Mouse (Mus musculus): ENCODE results near the gene Ticrr. TPM values are rescaled to one million over a fixed set of nuclear protein-coding genes. Genes with fewer than 3 reads are reported as not detected.
A peak's percentile ranks its signal among the peaks of the same experiment; 100 is the strongest.

Gene Ticrr
- polyA plus RNA-seq, 1 experiment from 2014 or later: 0.87 TPM

DNA sequence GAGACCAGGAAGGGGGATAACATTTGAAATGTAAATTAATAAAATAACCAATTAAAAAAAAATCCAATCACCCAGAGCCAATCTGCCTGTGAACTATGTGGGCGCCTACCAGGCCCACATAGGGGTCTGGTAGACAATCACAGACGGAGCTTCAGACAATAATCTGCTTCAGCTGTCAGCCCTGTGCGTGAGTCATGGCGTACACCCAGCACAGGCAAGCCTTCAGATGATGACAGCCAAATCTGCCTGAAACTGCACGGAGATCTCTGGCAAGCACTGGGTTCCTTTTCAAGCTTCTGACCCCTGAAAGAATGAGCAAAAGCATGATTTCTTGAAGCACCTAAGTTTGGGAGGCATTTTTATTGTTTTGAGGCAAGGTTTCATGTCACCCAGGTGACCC lies 33.8 kb upstream of the Ticrr start:
- 79% methylated on average over 5 of the region's 5 CpGs for WGBS
- H3K36me3 ChIP-seq (ENCODE audit: control insufficient read depth, insufficient read depth, low read length): no peaks in the 10 kb centered on the region
- no peak overlapping the region for H3K4me3 ChIP-seq (ENCODE audit: low read depth, low read length)
- H3K9me3 ChIP-seq (replicated peaks; ENCODE audit: control insufficient read depth, low read length, poor library complexity, severe bottlenecking): no peaks in the 10 kb centered on the region
- no peak overlapping the region for H3K27ac ChIP-seq (ENCODE audit: low read length)
- no peaks in the 10 kb centered on the region for H3K27me3 ChIP-seq (ENCODE audit: control insufficient read depth, insufficient read depth, low read depth, low read length)
- ATAC-seq: no peak
- no peaks in the 10 kb centered on the region for H3K4me1 ChIP-seq (ENCODE audit: control insufficient read depth, insufficient read depth, low read length)
- H3K9ac ChIP-seq (ENCODE audit: low read depth, low read length): no peak overlapping the region
- H3K4me2 ChIP-seq (ENCODE audit: low read length): no peak overlapping the region

GRCm38 (mm10) chr7:79628271-79628913 lies 31.6 kb upstream of the Ticrr start:
- H3K9me3 ChIP-seq (replicated peaks; ENCODE audit: control insufficient read depth, low read length, poor library complexity, severe bottlenecking): no peaks in the 10 kb centered on the region
- H3K27ac ChIP-seq (ENCODE audit: low read length): no peak overlapping the region
- H3K36me3 ChIP-seq (ENCODE audit: control insufficient read depth, insufficient read depth, low read length): no peaks in the 10 kb centered on the region
- H3K27me3 ChIP-seq (ENCODE audit: control insufficient read depth, insufficient read depth, low read depth, low read length): no peaks in the 10 kb centered on the region
- no peak overlapping the region for H3K9ac ChIP-seq (ENCODE audit: low read depth, low read length)
- no peak overlapping the region for H3K4me3 ChIP-seq (ENCODE audit: low read depth, low read length)
- no peaks in the 10 kb centered on the region for H3K4me1 ChIP-seq (ENCODE audit: control insufficient read depth, insufficient read depth, low read length)
- no peak overlapping the region for H3K4me2 ChIP-seq (ENCODE audit: low read length)
- no peak for ATAC-seq
- WGBS: 67% methylated on average over 4 of the region's 4 CpGs

- 28% methylated on average over 13 of the region's 13 CpGs for WGBS
- Histone ChIP-seq H3K9me3 (replicated peaks; ENCODE audit: control insufficient read depth, low read length, poor library complexity, severe bottlenecking) (no peaks in the 10 kb centered on the region), H3K4me3 (ENCODE audit: low read depth, low read length) (no peak overlapping the region), H3K27ac (ENCODE audit: low read length) (no peak overlapping the region), H3K36me3 (ENCODE audit: control insufficient read depth, insufficient read depth, low read length) (no peaks in the 10 kb centered on the region), H3K4me2 (ENCODE audit: low read length) (no peak overlapping the region), H3K27me3 (ENCODE audit: control insufficient read depth, insufficient read depth, low read depth, low read length) (no peaks in the 10 kb centered on the region), H3K9ac (ENCODE audit: low read depth, low read length) (no peak overlapping the region), H3K4me1 (ENCODE audit: control insufficient read depth, insufficient read depth, low read length) (no peaks in the 10 kb centered on the region)
- no peak for ATAC-seq
Measured at GRCm38 (mm10) chr7:79631773-79632348, 28.1 kb upstream of the Ticrr start.

- Histone ChIP-seq H3K36me3 (ENCODE audit: control insufficient read depth, insufficient read depth, low read length) (no peaks in the 10 kb centered on the region), H3K9me3 (replicated peaks; ENCODE audit: control insufficient read depth, low read length, poor library complexity, severe bottlenecking) (no peaks in the 10 kb centered on the region), H3K4me2 (ENCODE audit: low read length) (no peak overlapping the region), H3K27ac (ENCODE audit: low read length) (no peak overlapping the region), H3K27me3 (ENCODE audit: control insufficient read depth, insufficient read depth, low read depth, low read length) (no peaks in the 10 kb centered on the region), H3K9ac (ENCODE audit: low read depth, low read length) (no peak overlapping the region), H3K4me3 (ENCODE audit: low read depth, low read length) (no peak overlapping the region), H3K4me1 (ENCODE audit: control insufficient read depth, insufficient read depth, low read length) (no peaks in the 10 kb centered on the region)
- WGBS: 92% methylated on average over 3 of the region's 3 CpGs
- no peak for ATAC-seq
Measured at GRCm38 (mm10) chr7:79647233-79647632, 12.8 kb upstream of the Ticrr start.

GRCm38 (mm10) chr7:79649005-79649404 lies 11.0 kb upstream of the Ticrr start:
- Histone ChIP-seq H3K4me1 (ENCODE audit: control insufficient read depth, insufficient read depth, low read length) (no peaks in the 10 kb centered on the region), H3K9me3 (replicated peaks; ENCODE audit: control insufficient read depth, low read length, poor library complexity, severe bottlenecking) (no peaks in the 10 kb centered on the region), H3K27ac (ENCODE audit: low read length) (no peak overlapping the region), H3K4me3 (ENCODE audit: low read depth, low read length) (no peak overlapping the region), H3K27me3 (ENCODE audit: control insufficient read depth, insufficient read depth, low read depth, low read length) (no peaks in the 10 kb centered on the region), H3K36me3 (ENCODE audit: control insufficient read depth, insufficient read depth, low read length) (no peaks in the 10 kb centered on the region), H3K4me2 (ENCODE audit: low read length) (no peak overlapping the region), H3K9ac (ENCODE audit: low read depth, low read length) (no peak overlapping the region)
- ATAC-seq: no peak
- 7% methylated on average over 3 of the region's 3 CpGs for WGBS

GRCm38 (mm10) chr7:79654185-79654584 lies 5.8 kb upstream of the Ticrr start:
- no peaks in the 10 kb centered on the region for H3K36me3 ChIP-seq (ENCODE audit: control insufficient read depth, insufficient read depth, low read length)
- peaks cover 1% of the 10 kb centered on the region; the same call in 1 of the 2 replicates for H3K4me1 ChIP-seq (ENCODE audit: control insufficient read depth, insufficient read depth, low read length)
- no peaks in the 10 kb centered on the region for H3K9me3 ChIP-seq (replicated peaks; ENCODE audit: control insufficient read depth, low read length, poor library complexity, severe bottlenecking)
- no peak overlapping the region for H3K4me2 ChIP-seq (ENCODE audit: low read length)
- H3K9ac ChIP-seq (ENCODE audit: low read depth, low read length): no peak overlapping the region
- WGBS: 61% methylated on average over 1 of the region's 1 CpGs
- H3K27me3 ChIP-seq (ENCODE audit: control insufficient read depth, insufficient read depth, low read depth, low read length): no peaks in the 10 kb centered on the region
- no peak overlapping the region for H3K4me3 ChIP-seq (ENCODE audit: low read depth, low read length)
- no peak overlapping the region for H3K27ac ChIP-seq (ENCODE audit: low read length)
- no peak for ATAC-seq

GRCm38 (mm10) chr7:79654586-79654985 lies 5.4 kb upstream of the Ticrr start:
- ATAC-seq: no peak
- Histone ChIP-seq H3K4me2 (ENCODE audit: low read length) (no peak overlapping the region), H3K4me1 (ENCODE audit: control insufficient read depth, insufficient read depth, low read length) (peaks cover 3% of the 10 kb centered on the region; the same call in 1 of the 2 replicates), H3K27me3 (ENCODE audit: control insufficient read depth, insufficient read depth, low read depth, low read length) (no peaks in the 10 kb centered on the region), H3K4me3 (ENCODE audit: low read depth, low read length) (no peak overlapping the region), H3K27ac (ENCODE audit: low read length) (no peak overlapping the region), H3K36me3 (ENCODE audit: control insufficient read depth, insufficient read depth, low read length) (no peaks in the 10 kb centered on the region), H3K9ac (ENCODE audit: low read depth, low read length) (no peak overlapping the region), H3K9me3 (replicated peaks; ENCODE audit: control insufficient read depth, low read length, poor library complexity, severe bottlenecking) (no peaks in the 10 kb centered on the region)
- WGBS: 17% methylated on average over 1 of the region's 1 CpGs

- ATAC-seq: peak; percentile 39
- peak overlapping the region; percentile 100 for H3K4me2 ChIP-seq (ENCODE audit: low read length)
- no peaks in the 10 kb centered on the region for H3K36me3 ChIP-seq (ENCODE audit: control insufficient read depth, insufficient read depth, low read length)
Measured at GRCm38 (mm10) chr7:79660291-79661150, 525 bp downstream of the Ticrr start.

More at GRCm38 (mm10) chr7:79660291-79661150, 525 bp downstream of the Ticrr start:
- Histone ChIP-seq H3K27me3 (ENCODE audit: control insufficient read depth, insufficient read depth, low read depth, low read length) (no peaks in the 10 kb centered on the region), H3K4me3 (ENCODE audit: low read depth, low read length) (peak overlapping the region; percentile 79), H3K4me1 (ENCODE audit: control insufficient read depth, insufficient read depth, low read length) (peaks cover 13% of the 10 kb centered on the region; the same call in 1 of the 2 replicates), H3K9ac (ENCODE audit: low read depth, low read length) (peak overlapping the region; percentile 60), H3K27ac (ENCODE audit: low read length) (no peak overlapping the region), H3K9me3 (replicated peaks; ENCODE audit: control insufficient read depth, low read length, poor library complexity, severe bottlenecking) (no peaks in the 10 kb centered on the region)
- under 1% methylated on average over 72 of the region's 73 CpGs for WGBS
